Mouse (Mus musculus) heart, adult 2 months (tissue): ENCODE measurements around the gene Hipk2.

Source experiments
- CTCF ChIP-seq: fragments of 200-600 bp; IDR thresholded peaks from 2 replicates; pipeline ENCODE4 v1.8.1; 2022; ENCODE audit warnings: antibody characterized with exemption, mild to moderate bottlenecking, moderate library complexity
- POLR2A ChIP-seq: fragments of 200-500 bp; IDR thresholded peaks from 2 replicates; pipeline ENCODE4 v1.6.1; 2011; ENCODE audit warnings: mild to moderate bottlenecking, low read depth, low read length, control low read depth; ENCODE audit not compliant: insufficient read depth

DNA sequence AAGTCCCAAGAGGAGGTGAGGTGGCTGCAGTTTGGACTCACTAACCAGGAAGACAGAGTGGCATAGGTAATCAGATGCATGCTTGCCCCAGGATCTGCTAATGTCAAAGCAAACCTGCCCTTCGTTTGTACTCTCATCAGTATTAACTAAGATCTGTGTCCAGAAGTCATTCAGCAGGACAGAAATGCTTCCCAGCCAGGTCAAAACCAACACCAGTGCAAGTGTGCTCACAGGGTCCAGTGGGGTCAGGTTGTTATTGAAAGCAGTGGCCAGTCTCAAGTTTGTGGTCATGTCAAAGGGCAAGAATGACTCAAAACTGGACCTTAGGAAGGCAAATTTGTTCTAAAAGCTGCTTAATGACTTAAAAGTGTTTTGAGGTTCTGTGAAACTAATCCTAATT lies 9.6 kb downstream of the Hipk2 start:
- TF ChIP-seq CTCF (no peak), POLR2A (no peak)
